Mouse (Mus musculus) hindbrain, embryonic 13.5 days (tissue): ENCODE measurements around the gene Syn3. TPM values are rescaled to one million over a fixed set of nuclear protein-coding genes. Genes with fewer than 3 reads are reported as not detected.
A peak's percentile ranks its signal among the peaks of the same experiment; 100 is the strongest.
"Not testable (repeated sequence)": the region's sequence is repeated elsewhere in the genome, so short reads cannot be mapped to it uniquely, and the experiment has no call there.

Source experiments
- ATAC-seq: fragments of 200-750 bp; cut with Nextera tagmentation; 2 replicates; pipeline ENCODE4 v1.8.0; 2017; ENCODE audit warnings: moderate TSS enrichment; ENCODE audit not compliant: low FRiP score
- H3K27ac ChIP-seq: fragments of 300-500 bp; sonication (generic); 2 replicates; pipeline ENCODE4 v1.5.1; 2015; ENCODE audit warnings: inconsistent platforms, mild to moderate bottlenecking, moderate library complexity
- H3K27me3 ChIP-seq: fragments of 300-500 bp; sonication (generic); 2 replicates; pipeline ENCODE4 v1.6.1; 2015; ENCODE audit warnings: mild to moderate bottlenecking, inconsistent platforms
- H3K36me3 ChIP-seq: fragments of 300-500 bp; sonication (generic); 2 replicates; pipeline ENCODE4 v1.6.1; 2015; ENCODE audit warnings: mild to moderate bottlenecking, inconsistent platforms
- H3K4me1 ChIP-seq: fragments of 300-500 bp; sonication (generic); replicated peaks from 2 replicates; pipeline ENCODE4 v1.6.1; 2015; ENCODE audit warnings: inconsistent platforms
- H3K4me2 ChIP-seq: fragments of 300-500 bp; sonication (generic); 2 replicates; pipeline ENCODE4 v1.6.1; 2015; ENCODE audit warnings: inconsistent platforms, mild to moderate bottlenecking, moderate library complexity
- H3K4me3 ChIP-seq: fragments of 300-500 bp; sonication (generic); 2 replicates; pipeline ENCODE4 v1.5.1; 2015; ENCODE audit warnings: mild to moderate bottlenecking, inconsistent platforms
- H3K9ac ChIP-seq: fragments of 300-500 bp; sonication (generic); 2 replicates; pipeline ENCODE4 v1.6.1; 2015; ENCODE audit warnings: mild to moderate bottlenecking, inconsistent platforms
- H3K9me3 ChIP-seq: fragments of 300-500 bp; sonication (generic); 2 replicates; pipeline ENCODE4 v1.6.1; 2016; ENCODE audit warnings: inconsistent platforms
- WGBS: fragments of 180-500 bp; shearing (Covaris S2); methylation state at CpG from one replicate; pipeline ENCODE4 v1.1.7; 2015; 5-methylcytosine and 5-hydroxymethylcytosine counted together
- polyA plus RNA-seq: library from polyadenylated mRNA; unstranded; fragments of >200 nt; fragmentation: Nextera tagmentation; extraction: Ambion mirVana; gene quantifications from 2 replicates; pipeline ENCODE4 v1.2.1, GENCODE M21; 2015

Syn3 gene
- polyA plus RNA-seq, 1 experiment from 2014 or later, result 16.7 TPM

GRCm38 (mm10) chr10:86132420-86132956, 366.2 kb downstream of the Syn3 start:
- Histone ChIP-seq H3K27ac (no peak overlapping the region), H3K9ac (no peak overlapping the region), H3K4me3 (no peak overlapping the region), H3K4me1 (no peaks in the 10 kb centered on the region), H3K27me3 (no peaks in the 10 kb centered on the region), H3K36me3 (no peaks in the 10 kb centered on the region), H3K9me3 (no peaks in the 10 kb centered on the region), H3K4me2 (no peak overlapping the region)
- ATAC-seq, result no peak
- WGBS, result 88% methylated on average over 10 of the region's 10 CpGs

DNA sequence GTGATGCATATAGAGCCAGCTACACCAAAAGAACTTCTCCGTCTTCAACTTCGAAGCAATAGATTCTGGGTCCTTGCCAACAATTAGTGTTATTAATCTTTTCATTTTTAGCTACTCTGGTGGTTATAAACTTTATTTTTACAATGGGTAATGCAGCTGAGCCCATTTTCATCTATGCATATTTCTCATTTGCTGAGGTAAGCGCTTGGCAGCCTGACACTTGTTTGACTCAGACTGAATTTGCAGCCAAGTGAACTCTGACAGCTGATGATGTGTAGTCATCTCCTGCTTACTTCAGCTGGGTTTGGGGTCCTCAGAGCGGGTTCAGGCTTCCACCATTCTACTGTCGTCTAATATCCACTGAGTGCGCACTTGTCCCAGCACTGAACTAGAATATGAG, 369.6 kb downstream of the Syn3 start:
- Histone ChIP-seq H3K36me3 (no peaks in the 10 kb centered on the region), H3K27me3 (no peaks in the 10 kb centered on the region), H3K27ac (no peak overlapping the region), H3K4me1 (no peaks in the 10 kb centered on the region), H3K9me3 (no peaks in the 10 kb centered on the region), H3K4me2 (no peak overlapping the region), H3K9ac (no peak overlapping the region), H3K4me3 (no peak overlapping the region)
- ATAC-seq, result no peak
- WGBS, result 92% methylated on average over 6 of the region's 6 CpGs

DNA sequence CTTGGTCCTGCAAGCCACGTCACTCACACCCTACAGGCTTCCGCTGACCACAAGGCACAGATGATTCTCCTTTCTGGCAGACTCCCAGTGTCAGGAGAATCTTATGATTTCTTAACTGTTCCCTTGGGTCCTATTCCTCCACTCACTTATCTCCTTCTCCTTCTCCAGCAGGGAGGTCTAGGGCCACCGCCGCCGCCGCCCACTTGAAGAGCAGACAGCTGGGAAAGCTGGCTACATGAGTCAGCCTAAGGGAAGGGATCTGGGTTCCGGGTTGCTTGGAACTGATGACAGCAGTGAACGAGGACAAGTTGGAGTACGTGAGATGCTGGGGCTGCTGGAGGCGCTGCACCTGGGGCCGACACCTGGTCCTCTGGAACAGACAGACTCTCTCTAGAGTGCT, 372.2 kb downstream of the Syn3 start:
- Histone ChIP-seq H3K9me3 (no peaks in the 10 kb centered on the region), H3K27ac (no peak overlapping the region), H3K4me3 (no peak overlapping the region), H3K4me2 (no peak overlapping the region), H3K9ac (no peak overlapping the region), H3K4me1 (no peaks in the 10 kb centered on the region), H3K36me3 (no peaks in the 10 kb centered on the region), H3K27me3 (no peaks in the 10 kb centered on the region)
- no peak for ATAC-seq
- 90% methylated on average over 11 of the region's 11 CpGs for WGBS

- Histone ChIP-seq H3K4me1 (no peaks in the 10 kb centered on the region), H3K4me3 (no peak overlapping the region), H3K4me2 (no peak overlapping the region), H3K27me3 (no peaks in the 10 kb centered on the region), H3K9ac (no peak overlapping the region), H3K9me3 (no peaks in the 10 kb centered on the region), H3K27ac (no peak overlapping the region), H3K36me3 (no peaks in the 10 kb centered on the region)
- WGBS, result 95% methylated on average over 2 of the region's 2 CpGs
- ATAC-seq, result no peak
Measured at GRCm38 (mm10) chr10:86125421-86125820, 373.3 kb downstream of the Syn3 start.

GRCm38 (mm10) chr10:86124115-86124514, 374.6 kb downstream of the Syn3 start:
- no peak overlapping the region for H3K27ac ChIP-seq
- 69% methylated on average over 4 of the region's 4 CpGs for WGBS
- no peaks in the 10 kb centered on the region for H3K9me3 ChIP-seq
- no peak for ATAC-seq
- no peaks in the 10 kb centered on the region for H3K4me1 ChIP-seq
- H3K4me3 ChIP-seq, result no peak overlapping the region
- H3K27me3 ChIP-seq, result no peaks in the 10 kb centered on the region
- no peak overlapping the region for H3K9ac ChIP-seq
- H3K36me3 ChIP-seq, result no peaks in the 10 kb centered on the region
- H3K4me2 ChIP-seq, result no peak overlapping the region

DNA sequence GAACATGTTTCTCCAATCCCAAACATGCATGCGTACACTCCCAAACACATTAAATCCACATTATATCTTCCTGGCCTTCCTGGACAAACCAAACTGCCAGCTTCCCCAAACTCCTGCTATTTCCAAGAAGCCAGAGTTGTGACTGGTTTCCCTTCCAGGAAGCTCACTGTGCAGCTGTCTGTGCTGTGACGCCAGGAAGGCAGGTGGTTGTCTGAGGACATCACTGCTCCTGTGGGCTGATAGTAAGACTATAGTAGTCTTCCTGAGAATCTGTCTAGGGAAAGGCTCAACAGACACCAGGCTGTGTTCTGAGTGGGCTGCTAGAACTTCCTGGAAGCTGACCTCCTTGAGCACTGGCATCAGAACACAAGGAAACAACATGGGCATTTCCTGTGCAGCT, 375.5 kb downstream of the Syn3 start:
- H3K4me1 ChIP-seq, result no peaks in the 10 kb centered on the region

DNA sequence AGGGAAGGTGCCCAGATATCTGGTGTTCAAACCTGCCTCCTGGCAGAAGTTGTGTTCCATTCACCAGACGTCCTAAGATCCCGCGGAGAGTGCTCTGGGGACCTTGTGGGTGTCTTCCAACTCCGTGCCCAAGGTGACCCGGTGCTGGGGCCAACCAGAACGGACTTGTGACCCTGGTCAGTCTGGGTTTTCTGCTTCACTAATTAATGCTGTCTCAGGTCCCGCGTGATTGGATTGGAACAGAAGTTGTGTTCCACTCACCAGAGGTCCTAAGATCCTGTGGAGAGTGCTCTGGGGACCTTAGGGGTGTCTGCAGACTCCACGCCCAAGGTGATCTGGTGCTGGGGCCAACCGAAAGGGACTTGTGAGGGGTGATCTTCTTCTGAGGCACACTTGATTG, 376.2 kb downstream of the Syn3 start:
- not testable (repeated sequence) for H3K4me1 ChIP-seq, H3K36me3 ChIP-seq, H3K27me3 ChIP-seq, H3K9ac ChIP-seq, H3K9me3 ChIP-seq, H3K4me2 ChIP-seq, ATAC-seq, H3K4me3 ChIP-seq, H3K27ac ChIP-seq
- 96% methylated on average over 10 of the region's 10 CpGs for WGBS

More for the DNA sequence above, 375.5 kb downstream of the Syn3 start:
- Histone ChIP-seq H3K4me3 (no peak overlapping the region), H3K9ac (no peak overlapping the region), H3K27me3 (no peaks in the 10 kb centered on the region), H3K9me3 (no peaks in the 10 kb centered on the region), H3K4me2 (no peak overlapping the region), H3K36me3 (no peaks in the 10 kb centered on the region), H3K27ac (no peak overlapping the region)
- ATAC-seq, result no peak
- 91% methylated on average over 2 of the region's 2 CpGs for WGBS

GRCm38 (mm10) chr10:86116268-86116667, 382.4 kb downstream of the Syn3 start:
- no peak for ATAC-seq
- no peak overlapping the region for H3K27ac ChIP-seq
- no peak overlapping the region for H3K4me3 ChIP-seq
- H3K4me1 ChIP-seq, result no peaks in the 10 kb centered on the region; the same call in 1 of the 2 replicates
- H3K36me3 ChIP-seq, result no peaks in the 10 kb centered on the region
- H3K9ac ChIP-seq, result no peak overlapping the region
- no peaks in the 10 kb centered on the region for H3K9me3 ChIP-seq
- H3K4me2 ChIP-seq, result no peak overlapping the region
- WGBS, result 85% methylated on average over 2 of the region's 2 CpGs
- H3K27me3 ChIP-seq, result no peaks in the 10 kb centered on the region

DNA sequence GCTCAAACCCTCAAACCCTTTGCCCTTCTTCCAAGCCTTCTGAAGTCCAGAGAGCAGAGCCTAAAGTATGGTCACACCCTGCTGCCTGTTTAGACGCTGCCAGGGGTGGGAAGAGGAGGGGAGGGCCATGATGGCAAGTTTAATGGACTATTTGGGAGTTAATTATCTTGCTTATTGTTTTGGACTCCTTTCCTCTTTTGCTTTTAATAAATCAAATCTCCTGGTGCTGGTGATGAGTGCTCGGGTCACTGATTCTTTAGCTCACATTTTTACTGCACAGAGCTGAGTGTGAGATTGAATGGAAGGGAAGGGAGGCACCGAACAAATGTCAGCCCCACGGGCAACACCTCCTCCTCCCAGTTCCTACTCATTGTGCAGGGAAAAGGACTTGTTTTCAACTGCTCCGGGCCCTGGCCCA, 384.3 kb downstream of the Syn3 start:
- 35% methylated on average over 5 of the region's 5 CpGs for WGBS
- H3K27ac ChIP-seq, result no peak overlapping the region
- no peaks in the 10 kb centered on the region for H3K36me3 ChIP-seq
- no peak for ATAC-seq
- no peak overlapping the region for H3K4me2 ChIP-seq
- no peaks in the 10 kb centered on the region for H3K9me3 ChIP-seq
- no peaks in the 10 kb centered on the region; the same call in 1 of the 2 replicates for H3K4me1 ChIP-seq
- H3K27me3 ChIP-seq, result no peaks in the 10 kb centered on the region
- H3K9ac ChIP-seq, result no peak overlapping the region
- no peak overlapping the region for H3K4me3 ChIP-seq

DNA sequence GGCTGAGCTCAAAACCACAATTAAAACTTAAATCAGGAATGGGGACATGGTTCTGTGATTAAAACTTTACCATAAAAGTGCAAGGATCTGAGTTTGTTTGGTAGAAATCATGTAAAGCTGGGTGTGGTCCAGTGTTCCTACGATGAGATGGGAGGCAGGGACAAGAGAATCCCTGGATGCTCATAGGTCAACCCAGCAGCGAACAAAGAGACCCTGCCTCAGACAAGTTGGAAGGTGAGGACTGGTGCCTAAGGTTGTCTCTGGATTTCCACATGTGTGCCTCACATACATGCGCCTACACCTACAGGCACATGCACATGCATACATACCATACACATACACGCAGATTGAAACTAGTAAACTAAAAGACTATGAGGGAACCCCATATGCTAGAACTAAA, 389.9 kb downstream of the Syn3 start:
- no peak for ATAC-seq
- Histone ChIP-seq H3K4me1 (peaks cover 5% of the 10 kb centered on the region; the same call in 1 of the 2 replicates), H3K4me3 (no peak overlapping the region), H3K9ac (no peak overlapping the region), H3K4me2 (no peak overlapping the region), H3K9me3 (no peaks in the 10 kb centered on the region), H3K27ac (no peak overlapping the region), H3K27me3 (no peaks in the 10 kb centered on the region), H3K36me3 (no peaks in the 10 kb centered on the region)
- 91% methylated on average over 4 of the region's 4 CpGs for WGBS

- H3K9me3 ChIP-seq, result no peaks in the 10 kb centered on the region
Measured at GRCm38 (mm10) chr10:86107681-86108080, 391.0 kb downstream of the Syn3 start.

GRCm38 (mm10) chr10:86103976-86104375, 394.7 kb downstream of the Syn3 start:
- Histone ChIP-seq H3K36me3 (peaks cover 13% of the 10 kb centered on the region), H3K9me3 (peaks cover 10% of the 10 kb centered on the region; the same call in 1 of the 2 replicates), H3K27ac (0 out of 2 replicates have a peak overlapping the region, but pooled peaks have one; percentile 12), H3K4me1 (peaks cover 6% of the 10 kb centered on the region; the same call in 1 of the 2 replicates), H3K4me3 (no peak overlapping the region), H3K27me3 (no peaks in the 10 kb centered on the region), H3K4me2 (no peak overlapping the region), H3K9ac (no peak overlapping the region)
- no peak for ATAC-seq

More at GRCm38 (mm10) chr10:86107681-86108080, 391.0 kb downstream of the Syn3 start:
- Histone ChIP-seq H3K4me3 (no peak overlapping the region), H3K4me2 (no peak overlapping the region), H3K9ac (no peak overlapping the region), H3K27ac (no peak overlapping the region), H3K4me1 (peaks cover 6% of the 10 kb centered on the region; the same call in 1 of the 2 replicates), H3K36me3 (no peaks in the 10 kb centered on the region), H3K27me3 (no peaks in the 10 kb centered on the region)
- ATAC-seq, result no peak
- WGBS, result 83% methylated on average over 4 of the region's 4 CpGs

DNA sequence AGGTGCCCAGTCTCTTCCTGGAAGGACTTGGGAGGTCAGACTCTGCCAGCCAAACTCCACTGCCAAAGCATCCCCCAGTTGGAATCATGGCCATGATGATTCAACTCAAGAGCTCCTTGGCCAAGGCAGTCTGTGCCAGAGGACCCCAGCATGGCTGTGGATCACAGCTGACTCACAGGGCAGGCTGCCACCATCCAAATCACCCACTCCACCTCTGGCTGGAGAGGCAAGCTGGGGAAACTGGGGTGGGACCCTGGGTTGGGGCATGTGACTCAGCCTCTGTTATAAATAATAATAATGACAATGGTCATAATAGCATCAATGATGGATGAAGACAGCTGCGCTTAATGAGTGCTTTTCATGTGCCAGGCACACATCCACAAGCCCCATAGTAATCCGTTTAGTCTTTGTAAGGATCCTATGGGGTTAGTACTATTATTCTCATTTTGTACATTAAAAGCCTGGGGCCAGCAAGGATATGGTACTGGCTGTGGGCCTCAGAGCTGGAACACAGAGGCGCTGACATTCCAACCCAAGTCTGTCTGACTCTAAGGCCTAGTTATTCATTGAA, 398.3 kb downstream of the Syn3 start:
- peaks cover 16% of the 10 kb centered on the region for H3K36me3 ChIP-seq
- no peaks in the 10 kb centered on the region for H3K27me3 ChIP-seq
- H3K4me2 ChIP-seq, result no peak overlapping the region
- peaks cover 6% of the 10 kb centered on the region; the same call in 1 of the 2 replicates for H3K4me1 ChIP-seq
- no peak overlapping the region for H3K9ac ChIP-seq
- 60% methylated on average over 3 of the region's 3 CpGs for WGBS
- H3K9me3 ChIP-seq, result peaks cover 11% of the 10 kb centered on the region; the same call in 1 of the 2 replicates
- no peak for ATAC-seq
- H3K27ac ChIP-seq, result no peak overlapping the region
- H3K4me3 ChIP-seq, result no peak overlapping the region
